Mouse (Mus musculus): ENCODE data around the gene Tbxa2r.

- TF ChIP-seq POLR2A (IDR thresholded peaks at IDR 0.05; ENCODE audit: insufficient read length, low read depth) (peak; percentile 87), POLR2AphosphoS2 (IDR thresholded peaks at IDR 0.05; ENCODE audit: insufficient read length, low read depth) (peak; percentile 47), MAX (IDR thresholded peaks at IDR 0.05; ENCODE audit: low read depth) (no peak), MYOG (IDR thresholded peaks at IDR 0.05; ENCODE audit: control insufficient read depth in 1 of 3, insufficient read depth in 1 of 3, insufficient read length in 2 of 3, low read depth in 2 of 3) (peak in 1 of 3 experiments; percentile 35), USF1 (IDR thresholded peaks at IDR 0.05; ENCODE audit: low read depth) (peak; percentile 99), REST (IDR thresholded peaks at IDR 0.05; ENCODE audit: insufficient read depth, insufficient read length) (peak; percentile 17), E2F4 (IDR thresholded peaks at IDR 0.05; ENCODE audit: insufficient read depth) (no peak)
Observed at GRCm38 (mm10) chr10:81383802-81384604, 55.5 kb downstream of the Tbxa2r start, which contains the start of the genes Dohh and Gm48551.
